24 mouse cellular contexts compared by ENCODE assay signal in the genomic region with DNA sequence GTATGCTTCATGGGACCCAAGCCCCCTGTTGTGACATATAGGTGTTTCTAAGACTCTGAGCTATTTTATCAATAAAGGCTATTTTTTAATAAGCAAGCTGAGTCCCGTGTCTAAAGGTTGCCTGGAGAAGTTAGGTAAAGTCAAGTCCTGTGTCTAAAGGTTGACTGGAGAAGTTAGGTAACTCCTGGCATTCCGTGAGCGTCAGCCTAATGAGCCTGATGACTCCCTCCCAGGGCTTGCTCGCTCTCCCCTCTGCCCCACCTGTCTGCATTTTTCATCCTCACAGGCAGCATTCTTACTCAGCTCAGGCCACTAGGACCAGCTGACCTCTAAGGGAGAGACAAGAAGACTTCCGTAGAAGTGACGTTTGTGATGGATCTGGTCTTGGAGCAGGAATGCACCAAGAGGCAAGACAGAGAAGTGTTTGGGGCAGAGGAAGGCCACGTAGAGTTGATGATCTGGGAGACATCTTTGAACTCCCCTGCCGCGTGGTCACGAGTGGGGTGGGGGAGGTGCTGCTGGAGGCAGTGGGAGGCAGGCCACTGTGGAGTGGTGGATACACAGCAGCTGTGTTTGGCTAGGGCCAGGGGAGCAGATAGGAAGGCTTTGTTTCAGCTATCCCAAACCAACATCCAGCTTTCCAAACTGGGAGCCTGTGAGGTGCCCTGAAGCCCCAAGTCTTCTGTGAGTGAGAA. TPM values are rescaled to one million over a fixed set of nuclear protein-coding genes. Genes with fewer than 3 reads are reported as not detected.
DNase-seq lines count a peak whose midpoint lies in the region; ATAC-seq and TF ChIP-seq lines count a peak whose summit lies in the region.
"Had no signal": no experiment of that assay in that cellular context is flagged by ENCODE, and none has a peak within 500 bp of the region (broad histone marks: within the 10 kb centered on the region; RNA-seq: fewer than 3 reads in every experiment).

No protein-coding gene starts in this region.

- WGBS in kidney, embryonic 15.5 days, result 52% methylated on average over 10 of the region's 10 CpGs
- WGBS in liver, postnatal 0 days (ENCODE audit: insufficient replicate concordance), result 58% methylated on average over 10 of the region's 10 CpGs
- WGBS in midbrain, embryonic 15.5 days, result 78% methylated on average over 10 of the region's 10 CpGs

- no peak overlapping the region for H3K4me2 ChIP-seq in kidney, embryonic 15.5 days
- H3K4me2 ChIP-seq in liver, postnatal 0 days (ENCODE audit: low read depth, low read length), result peak overlapping the region; percentile 26; the same call in 1 of the 2 replicates
- no peak overlapping the region for H3K4me2 ChIP-seq in midbrain, embryonic 15.5 days
- H3K4me2 ChIP-seq: embryonic facial prominence, embryonic 12.5 days; midbrain, embryonic 11.5 days; neural tube, embryonic 13.5 days had no signal

- no peak overlapping the region for H3K27ac ChIP-seq in kidney, embryonic 15.5 days
- H3K27ac ChIP-seq in liver, postnatal 0 days (ENCODE audit: low read depth), result no peak overlapping the region
- no peak overlapping the region for H3K27ac ChIP-seq in midbrain, embryonic 15.5 days
- H3K27ac ChIP-seq: embryonic facial prominence, embryonic 12.5 days; neural tube, embryonic 13.5 days had no signal

- ATAC-seq in erythroblast, adult 5-6 weeks (replicated peaks; ENCODE audit: low FRiP score, poor library complexity, severe bottlenecking), result no peak
- no peak for ATAC-seq in kidney, embryonic 15.5 days (replicated peaks; ENCODE audit: low FRiP score)
- no peak for ATAC-seq in liver, postnatal 0 days
- no peak for ATAC-seq in midbrain, embryonic 15.5 days (replicated peaks)
- ATAC-seq: forebrain, postnatal 0 days; lung, postnatal 0 days had no signal

- no peak for TF ChIP-seq CTCF in liver, postnatal 0 days (IDR thresholded peaks at IDR 0.05; ENCODE audit: low read depth)

- H3K9me3 ChIP-seq in erythroblast, embryonic 14.5 days (ENCODE audit: control insufficient read depth, low read length), result peaks cover 23% of the 10 kb centered on the region
- H3K9me3 ChIP-seq in kidney, embryonic 15.5 days (replicated peaks), result no peaks in the 10 kb centered on the region
- H3K9me3 ChIP-seq in liver, postnatal 0 days (ENCODE audit: low read length), result no peaks in the 10 kb centered on the region
- H3K9me3 ChIP-seq in midbrain, embryonic 15.5 days, result no peaks in the 10 kb centered on the region
- H3K9me3 ChIP-seq: embryonic facial prominence, embryonic 12.5 days; neural tube, embryonic 13.5 days had no signal

- H3K9ac ChIP-seq in kidney, embryonic 15.5 days, result no peak overlapping the region
- no peak overlapping the region for H3K9ac ChIP-seq in liver, postnatal 0 days (replicated peaks)
- no peak overlapping the region for H3K9ac ChIP-seq in midbrain, embryonic 15.5 days
- H3K9ac ChIP-seq: embryonic facial prominence, embryonic 12.5 days; forebrain, postnatal 0 days; neural tube, embryonic 13.5 days had no signal

- peak overlapping the region; percentile 87 for H3K4me3 ChIP-seq in erythroblast, embryonic 14.5 days (replicated peaks)
- no peak overlapping the region for H3K4me3 ChIP-seq in kidney, embryonic 15.5 days (replicated peaks)
- H3K4me3 ChIP-seq in liver, postnatal 0 days (ENCODE audit: low read depth, low read length), result no peak overlapping the region
- no peak overlapping the region for H3K4me3 ChIP-seq in midbrain, embryonic 15.5 days
- H3K4me3 ChIP-seq: embryonic facial prominence, embryonic 12.5 days; neural tube, embryonic 13.5 days had no signal

- peaks cover 73% of the 10 kb centered on the region for H3K36me3 ChIP-seq in erythroblast, embryonic 14.5 days (ENCODE audit: control insufficient read depth)
- no peaks in the 10 kb centered on the region for H3K36me3 ChIP-seq in kidney, embryonic 15.5 days
- H3K36me3 ChIP-seq in liver, postnatal 0 days (replicated peaks; ENCODE audit: insufficient read depth, low read length), result no peaks in the 10 kb centered on the region
- H3K36me3 ChIP-seq in midbrain, embryonic 15.5 days (replicated peaks), result no peaks in the 10 kb centered on the region
- H3K36me3 ChIP-seq: embryonic facial prominence, embryonic 12.5 days; neural tube, embryonic 13.5 days had no signal

- H3K4me1 ChIP-seq in erythroblast, embryonic 14.5 days (ENCODE audit: control insufficient read depth), result peaks cover 97% of the 10 kb centered on the region
- peaks cover 43% of the 10 kb centered on the region for H3K4me1 ChIP-seq in kidney, embryonic 15.5 days
- H3K4me1 ChIP-seq in liver, postnatal 0 days (ENCODE audit: insufficient read depth), result peaks cover 47% of the 10 kb centered on the region
- peaks cover 17% of the 10 kb centered on the region for H3K4me1 ChIP-seq in midbrain, embryonic 15.5 days

- no peak for TF ChIP-seq EP300 in liver, postnatal 0 days (IDR thresholded peaks at IDR 0.05; ENCODE audit: low read depth)

- peak; percentile 88 for DNase-seq in kidney, adult 11 months
- DNase-seq in kidney, postnatal 36 days, result peak; percentile 69 to 84
- DNase-seq in liver, postnatal 0 days, result no peak
- DNase-seq in right cerebral cortex, postnatal 36 days (ENCODE audit: low spot score in 2 of 2), result no peak
- DNase-seq: cerebellum, adult 9-10 months; forebrain, postnatal 0 days; gastrocnemius, postnatal 36 days; layer of hippocampus, postnatal 36 days; right cerebral cortex, adult 18-20 months; thymus, postnatal 14 days had no signal

- H3K27me3 ChIP-seq in erythroblast, embryonic 14.5 days (ENCODE audit: control insufficient read depth), result peaks cover 58% of the 10 kb centered on the region
- peaks cover 56% of the 10 kb centered on the region for H3K27me3 ChIP-seq in kidney, embryonic 15.5 days
- peaks cover 39% of the 10 kb centered on the region for H3K27me3 ChIP-seq in liver, postnatal 0 days (ENCODE audit: insufficient read depth, low read length)
- H3K27me3 ChIP-seq in midbrain, embryonic 15.5 days (replicated peaks), result peaks cover 44% of the 10 kb centered on the region

RNA-seq across cellular contexts. Expression of a gene that starts 4.3 kb away (rescaled TPM):
- polyA plus RNA-seq in erythroblast, embryonic 14.5 days (2012), result 1.9 and 2.4 TPM in 2 replicates
- total RNA-seq in erythroblast, adult 5-6 weeks (2015; ENCODE audit: low replicate concordance), result not detected in 2 replicates
- total RNA-seq in erythroblast, adult 5-6 weeks (2017; ENCODE audit: low replicate concordance), result not detected in 2 replicates
- polyA plus RNA-seq in kidney, embryonic 15.5 days (2015; fragmentation: Nextera tagmentation; extraction: Ambion mirVana), result 4.4 and 5.1 TPM in 2 replicates
- polyA plus RNA-seq in liver, postnatal 0 days (2015; fragmentation: Nextera tagmentation; extraction: Ambion mirVana), result 4.7 and 4.8 TPM in 2 replicates
- 0.19 and 0.34 TPM in 2 replicates for polyA plus RNA-seq in midbrain, embryonic 15.5 days (2015; fragmentation: Nextera tagmentation; extraction: Ambion mirVana)

RNA-seq across cellular contexts. Expression of a gene that starts 28.8 kb away (rescaled TPM):
- not detected in 2 replicates for polyA plus RNA-seq in erythroblast, embryonic 14.5 days (2012)
- total RNA-seq in erythroblast, adult 5-6 weeks (2015; ENCODE audit: low replicate concordance), result not detected in 2 replicates
- total RNA-seq in erythroblast, adult 5-6 weeks (2017; ENCODE audit: low replicate concordance), result not detected in 2 replicates
- not detected in 2 replicates for polyA plus RNA-seq in kidney, embryonic 15.5 days (2015; fragmentation: Nextera tagmentation; extraction: Ambion mirVana)
- polyA plus RNA-seq in liver, postnatal 0 days (2015; fragmentation: Nextera tagmentation; extraction: Ambion mirVana), result not detected in 2 replicates
- not detected in 2 replicates for polyA plus RNA-seq in midbrain, embryonic 15.5 days (2015; fragmentation: Nextera tagmentation; extraction: Ambion mirVana)
- total RNA-seq: adrenal gland, adult 2 months; forebrain, postnatal 0 days; gastrocnemius, postnatal 36 days; heart, adult 8-10 months; layer of hippocampus, postnatal 36 days; left cerebral cortex, postnatal 14 days had no signal
- polyA plus RNA-seq: adrenal gland, adult 2 months; embryonic facial prominence, embryonic 12.5 days; forebrain, postnatal 0 days; large intestine, adult 2 months; lung, postnatal 0 days; midbrain, embryonic 11.5 days; neural tube, embryonic 13.5 days; small intestine, adult 2 months had no signal

RNA-seq across cellular contexts. Expression of a gene that starts 31.3 kb away (rescaled TPM):
- 0.05 and 0.08 TPM in 2 replicates for polyA plus RNA-seq in erythroblast, embryonic 14.5 days (2012)
- 3.6 and 5.6 TPM in 2 replicates for total RNA-seq in erythroblast, adult 5-6 weeks (2015; ENCODE audit: low replicate concordance)
- total RNA-seq in erythroblast, adult 5-6 weeks (2017; ENCODE audit: low replicate concordance), result 0.34 and 1.5 TPM in 2 replicates
- 8.8 and 9.0 TPM in 2 replicates for polyA plus RNA-seq in kidney, embryonic 15.5 days (2015; fragmentation: Nextera tagmentation; extraction: Ambion mirVana)
- polyA plus RNA-seq in liver, postnatal 0 days (2015; fragmentation: Nextera tagmentation; extraction: Ambion mirVana), result 5.6 and 5.9 TPM in 2 replicates
- polyA plus RNA-seq in midbrain, embryonic 15.5 days (2015; fragmentation: Nextera tagmentation; extraction: Ambion mirVana), result 11.0 TPM in 2 replicates

RNA-seq across cellular contexts. Expression of a gene that starts 57.7 kb away (rescaled TPM):
- 0.27 and 0.45 TPM in 2 replicates for polyA plus RNA-seq in erythroblast, embryonic 14.5 days (2012)
- not detected in 2 replicates for total RNA-seq in erythroblast, adult 5-6 weeks (2015; ENCODE audit: low replicate concordance)
- total RNA-seq in erythroblast, adult 5-6 weeks (2017; ENCODE audit: low replicate concordance), result not detected in 2 replicates
- 0.30 TPM in 2 replicates for polyA plus RNA-seq in kidney, embryonic 15.5 days (2015; fragmentation: Nextera tagmentation; extraction: Ambion mirVana)
- polyA plus RNA-seq in liver, postnatal 0 days (2015; fragmentation: Nextera tagmentation; extraction: Ambion mirVana), result 0.46 and 0.51 TPM in 2 replicates
- polyA plus RNA-seq in midbrain, embryonic 15.5 days (2015; fragmentation: Nextera tagmentation; extraction: Ambion mirVana), result 0.21 and 0.24 TPM in 2 replicates
- total RNA-seq: forebrain, postnatal 0 days; gastrocnemius, postnatal 36 days; heart, adult 8-10 months; hematopoietic stem cell, adult 5-6 weeks had no signal

Comparison
In these comparisons a context has a peak if more than half of its experiments do, and no peak if none do; other contexts are left out.
1. DNase-seq: peak in kidney, adult 11 months (single experiment) and kidney, postnatal 36 days (2 of 2); none in liver, postnatal 0 days (single experiment) and right cerebral cortex, postnatal 36 days (0 of 2).